Mouse (Mus musculus) erythroblast, embryonic 14.5 days (primary cell): ENCODE measurements around the gene Kcne3. TPM values are rescaled to one million over a fixed set of nuclear protein-coding genes. Genes with fewer than 3 reads are reported as not detected.
A peak's percentile ranks its signal among the peaks of the same experiment; 100 is the strongest.

Experiments
- H3K27me3 ChIP-seq: 2 replicates; pipeline ENCODE4 v1.6.1; 2012; ENCODE audit warnings: inconsistent platforms; ENCODE audit not compliant: control insufficient read depth
- H3K36me3 ChIP-seq: 2 replicates; pipeline ENCODE4 v1.6.1; 2012; ENCODE audit warnings: mild to moderate bottlenecking, inconsistent platforms; ENCODE audit not compliant: control insufficient read depth
- H3K4me1 ChIP-seq: 2 replicates; pipeline ENCODE4 v1.6.1; 2012; ENCODE audit warnings: inconsistent platforms; ENCODE audit not compliant: control insufficient read depth
- H3K4me3 ChIP-seq: replicated peaks from 2 replicates; pipeline ENCODE3; 2012; ENCODE audit warnings: moderate library complexity, mild to moderate bottlenecking, inconsistent platforms
- H3K9me3 ChIP-seq: 2 replicates; pipeline ENCODE4 v1.6.1; 2012; ENCODE audit warnings: low read length, inconsistent platforms, mixed read lengths; ENCODE audit not compliant: control insufficient read depth
- GATA1 ChIP-seq: IDR thresholded peaks from 2 replicates; pipeline ENCODE4 v1.6.1; 2012; ENCODE audit warnings: low read length, inconsistent platforms, mixed read lengths
- TAL1 ChIP-seq: IDR thresholded peaks from 3 replicates; pipeline ENCODE4 v1.6.1; 2012; ENCODE audit warnings: low read length, inconsistent platforms, mixed read lengths
- polyA plus RNA-seq: library from polyadenylated mRNA; stranded (reverse); fragments of >175 nt; gene quantifications from 2 replicates; pipeline ENCODE4 v1.2.3, GENCODE M21; 2012

Kcne3 gene
- polyA plus RNA-seq, 1 experiment, result not detected

DNA sequence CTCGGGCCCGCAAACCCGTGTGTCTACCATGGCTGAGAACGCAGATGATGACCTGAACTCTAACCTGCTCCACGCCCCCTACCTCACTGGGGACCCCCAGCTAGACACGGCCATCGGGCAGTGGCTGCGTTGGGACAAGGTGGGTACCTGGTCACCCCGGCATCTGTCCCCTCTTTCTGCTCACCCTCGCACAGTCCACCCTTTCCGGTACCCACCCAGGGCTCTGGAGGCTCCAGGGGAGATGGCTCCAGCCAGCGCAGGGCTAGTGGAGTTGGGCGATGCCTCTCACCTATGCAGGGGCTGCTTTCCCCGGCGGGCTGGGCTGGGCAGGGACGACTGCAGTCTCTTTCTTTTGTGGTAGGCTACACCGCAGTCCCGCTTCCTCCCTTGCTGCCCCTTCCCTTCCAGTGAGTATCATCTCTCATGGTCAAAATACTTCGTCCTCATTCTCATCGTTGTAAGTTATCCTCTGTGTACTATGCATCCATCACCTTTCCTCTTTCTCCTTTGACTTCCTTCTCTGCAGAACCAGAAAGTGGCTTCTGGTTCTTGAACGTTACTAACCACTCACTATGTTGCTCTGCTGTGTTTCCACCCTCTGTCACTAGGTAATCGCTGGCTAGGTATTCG lies 51.7 kb downstream of the Kcne3 start:
- peak overlapping the region; percentile 100 for H3K4me3 ChIP-seq
- H3K4me1 ChIP-seq, result peaks cover 41% of the 10 kb centered on the region
- no peak for TF ChIP-seq TAL1
- H3K27me3 ChIP-seq, result no peaks in the 10 kb centered on the region
- H3K36me3 ChIP-seq, result peaks cover 2% of the 10 kb centered on the region
- no peaks in the 10 kb centered on the region for H3K9me3 ChIP-seq

GRCm38 (mm10) chr7:100228957-100229356 lies 52.7 kb downstream of the Kcne3 start:
- Histone ChIP-seq H3K27me3 (no peaks in the 10 kb centered on the region), H3K9me3 (no peaks in the 10 kb centered on the region), H3K4me1 (peaks cover 49% of the 10 kb centered on the region), H3K36me3 (peaks cover 2% of the 10 kb centered on the region), H3K4me3 (peak overlapping the region; percentile 100)
- TF ChIP-seq GATA1 (no peak), TAL1 (no peak)

DNA sequence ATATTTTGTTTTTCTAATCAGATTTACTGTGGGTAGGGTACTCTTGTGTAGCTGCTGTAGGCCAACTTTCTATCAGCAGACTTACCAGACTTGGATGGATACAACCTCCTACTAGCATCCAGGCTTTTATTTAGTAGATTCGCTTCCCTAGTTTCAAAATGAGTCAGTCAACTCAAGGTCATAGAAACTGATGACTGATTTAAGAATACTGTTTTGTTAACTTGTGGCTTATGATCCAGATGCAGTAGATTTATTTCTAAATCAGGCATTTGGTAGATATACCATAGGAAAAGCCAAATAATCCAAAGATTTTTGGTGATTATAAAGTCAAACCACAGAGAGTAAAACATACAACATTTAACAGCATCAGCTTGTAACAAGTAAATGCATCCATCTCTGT lies 54.3 kb downstream of the Kcne3 start:
- Histone ChIP-seq H3K9me3 (no peaks in the 10 kb centered on the region), H3K27me3 (no peaks in the 10 kb centered on the region), H3K4me3 (no peak overlapping the region), H3K36me3 (peaks cover 2% of the 10 kb centered on the region), H3K4me1 (peaks cover 55% of the 10 kb centered on the region)
- TF ChIP-seq TAL1 (no peak), GATA1 (no peak)

GRCm38 (mm10) chr7:100231661-100232060 lies 55.4 kb downstream of the Kcne3 start:
- peaks cover 50% of the 10 kb centered on the region for H3K4me1 ChIP-seq
- TF ChIP-seq TAL1, result no peak
- TF ChIP-seq GATA1, result no peak
- H3K27me3 ChIP-seq, result no peaks in the 10 kb centered on the region
- H3K4me3 ChIP-seq, result no peak overlapping the region
- peaks cover 2% of the 10 kb centered on the region for H3K36me3 ChIP-seq
- H3K9me3 ChIP-seq, result no peaks in the 10 kb centered on the region

- peaks cover 43% of the 10 kb centered on the region for H3K4me1 ChIP-seq
- no peak overlapping the region for H3K4me3 ChIP-seq
- H3K9me3 ChIP-seq, result no peaks in the 10 kb centered on the region
- no peak for TF ChIP-seq TAL1
- no peak for TF ChIP-seq GATA1
- H3K27me3 ChIP-seq, result no peaks in the 10 kb centered on the region
- H3K36me3 ChIP-seq, result peaks cover 2% of the 10 kb centered on the region
These were observed 57.4 kb downstream of the Kcne3 start for GRCm38 (mm10) chr7:100233681-100234080.

Other genes starting within 250 kb of the Kcne3 start
- gene Rnf169, start 196.1 kb upstream of the Kcne3 start, polyA plus RNA-seq, result 0.08 and 0.13 TPM in 2 replicates
- not detected in 2 replicates for gene Chrdl2, start 170.3 kb upstream of the Kcne3 start, polyA plus RNA-seq
- 1.2 and 2.9 TPM in 2 replicates for gene Pold3, start 54.9 kb upstream of the Kcne3 start, polyA plus RNA-seq
- 0.02 and 0.13 TPM in 2 replicates for gene Lipt2, start 17.2 kb upstream of the Kcne3 start, polyA plus RNA-seq
- 0.49 and 0.81 TPM in 2 replicates for gene Pgm2l1, start 50.9 kb downstream of the Kcne3 start, polyA plus RNA-seq
- gene P4ha3, start 109.0 kb downstream of the Kcne3 start, polyA plus RNA-seq, result 0.02 TPM in 1 of 2 replicates, not detected in the other
- gene C2cd3, start 195.7 kb downstream of the Kcne3 start, polyA plus RNA-seq, result 3.1 and 5.1 TPM in 2 replicates
- gene Ppme1, start 195.8 kb downstream of the Kcne3 start, polyA plus RNA-seq, result 3.1 and 3.4 TPM in 2 replicates